Comparison of ENCODE assay signal across 10 mouse cellular contexts in the genomic region with DNA sequence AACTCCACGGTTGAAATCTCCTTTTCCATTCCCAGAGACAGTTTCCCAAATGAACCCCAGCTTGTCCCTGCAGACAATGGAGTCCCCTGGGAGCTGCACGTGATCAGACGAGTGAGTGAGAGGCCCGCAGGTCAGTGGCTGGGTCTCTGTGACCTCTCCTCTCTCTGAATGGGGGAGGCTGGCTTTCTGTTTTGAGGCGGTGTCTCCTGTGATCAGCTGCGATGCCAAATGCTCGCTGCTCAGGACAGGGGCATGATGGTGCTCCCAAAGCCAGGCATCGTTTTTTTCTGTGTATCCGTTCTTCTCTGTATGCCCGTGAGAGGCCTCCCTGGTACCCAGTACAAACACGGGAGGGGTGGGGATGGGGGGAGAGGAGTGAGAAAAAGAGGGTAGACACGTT.
DNase-seq lines count a peak whose midpoint lies in the region; ATAC-seq and TF ChIP-seq lines count a peak whose summit lies in the region.
"Had no signal": no experiment of that assay in that cellular context is flagged by ENCODE, and none has a peak within 500 bp of the region (broad histone marks: within the 10 kb centered on the region; RNA-seq: fewer than 3 reads in every experiment).

No protein-coding gene starts in this region.

- TF ChIP-seq EP300 in heart, postnatal 0 days (IDR thresholded peaks at IDR 0.05; ENCODE audit: low read depth), result no peak
- TF ChIP-seq EP300 in stomach, postnatal 0 days (optimal IDR thresholded peaks at IDR 0.05), result no peak

- H3K27ac ChIP-seq in heart, postnatal 0 days (ENCODE audit: low read depth), result no peak overlapping the region
- H3K27ac ChIP-seq in stomach, postnatal 0 days (replicated peaks), result no peak overlapping the region
- H3K27ac ChIP-seq: limb, embryonic 15.5 days had no signal

- DNase-seq in right cerebral cortex, postnatal 4 days, result peak; percentile 22
- no peak for DNase-seq in right cerebral cortex, adult 18-20 months
- DNase-seq in heart, postnatal 0 days (ENCODE audit: low spot score), result peak; percentile 38
- peak; percentile 53 to 64 for DNase-seq in kidney, postnatal 4 days
- peak; percentile 39 for DNase-seq in stomach, postnatal 0 days (ENCODE audit: low spot score)
- DNase-seq in right cerebral cortex, postnatal 14 days, result no peak
- DNase-seq in thymus, adult 18-20 months, result no peak

- TF ChIP-seq CTCF in heart, postnatal 0 days (IDR thresholded peaks at IDR 0.05; ENCODE audit: low read depth), result no peak
- no peak for TF ChIP-seq CTCF in stomach, postnatal 0 days (IDR thresholded peaks at IDR 0.05; ENCODE audit: low read depth)

- H3K36me3 ChIP-seq in heart, postnatal 0 days (replicated peaks; ENCODE audit: control insufficient read depth, insufficient read depth, low read length), result no peaks in the 10 kb centered on the region
- no peaks in the 10 kb centered on the region for H3K36me3 ChIP-seq in stomach, postnatal 0 days (ENCODE audit: control insufficient read depth, insufficient read depth, low read length)
- H3K36me3 ChIP-seq: limb, embryonic 15.5 days had no signal

- H3K4me1 ChIP-seq in heart, postnatal 0 days (ENCODE audit: control insufficient read depth, insufficient read depth), result 0 out of 2 replicates have a peak, but pooled peaks cover 4% of the 10 kb centered on the region
- H3K4me1 ChIP-seq in stomach, postnatal 0 days (replicated peaks; ENCODE audit: control insufficient read depth, insufficient read depth), result no peaks in the 10 kb centered on the region

- H3K4me2 ChIP-seq in heart, postnatal 0 days (ENCODE audit: low read depth, low read length), result 0 out of 2 replicates have a peak overlapping the region, but pooled peaks have one; percentile 17
- H3K4me2 ChIP-seq in stomach, postnatal 0 days (replicated peaks; ENCODE audit: low read depth), result no peak overlapping the region
- H3K4me2 ChIP-seq: limb, embryonic 15.5 days had no signal

- no peaks in the 10 kb centered on the region for H3K9me3 ChIP-seq in heart, postnatal 0 days (replicated peaks; ENCODE audit: control insufficient read depth, low read length)
- H3K9me3 ChIP-seq in stomach, postnatal 0 days (ENCODE audit: control insufficient read depth, low read length), result no peaks in the 10 kb centered on the region
- H3K9me3 ChIP-seq: limb, embryonic 15.5 days had no signal

- ATAC-seq in heart, postnatal 0 days (ENCODE audit: insufficient read depth, low read depth), result peak; percentile 60; the same call in 1 of the 2 replicates
- 0 out of 2 replicates have a peak, but pooled peaks have one; percentile 45 for ATAC-seq in stomach, postnatal 0 days (ENCODE audit: low FRiP score, low TSS enrichment)
- ATAC-seq in erythroblast, adult 5-6 weeks (replicated peaks; ENCODE audit: low FRiP score, poor library complexity, severe bottlenecking), result no peak
- ATAC-seq: Patski had no signal

- no peaks in the 10 kb centered on the region for H3K27me3 ChIP-seq in heart, postnatal 0 days (ENCODE audit: control insufficient read depth, insufficient read depth, low read length)
- H3K27me3 ChIP-seq in stomach, postnatal 0 days (ENCODE audit: control insufficient read depth, insufficient read depth, low read length), result no peaks in the 10 kb centered on the region
- H3K27me3 ChIP-seq: limb, embryonic 15.5 days; Patski had no signal

- H3K4me3 ChIP-seq in heart, postnatal 0 days (ENCODE audit: low read depth, low read length), result no peak overlapping the region
- H3K4me3 ChIP-seq in stomach, postnatal 0 days (ENCODE audit: low read depth, low read length), result no peak overlapping the region
- H3K4me3 ChIP-seq: limb, embryonic 15.5 days had no signal

- 25% methylated on average over 12 of the region's 12 CpGs for WGBS in heart, postnatal 0 days
- WGBS in stomach, postnatal 0 days, result 18% methylated on average over 12 of the region's 12 CpGs

- no peak overlapping the region for H3K9ac ChIP-seq in heart, postnatal 0 days (replicated peaks; ENCODE audit: low read depth, low read length)
- H3K9ac ChIP-seq in stomach, postnatal 0 days (ENCODE audit: low read length), result no peak overlapping the region
- H3K9ac ChIP-seq: limb, embryonic 15.5 days had no signal

Comparison
In these comparisons a context has a peak if more than half of its experiments do, and no peak if none do; other contexts are left out.
1. DNase-seq: peak in right cerebral cortex, postnatal 4 days (single experiment), heart, postnatal 0 days (single experiment), kidney, postnatal 4 days (2 of 2) and stomach, postnatal 0 days (single experiment); none in right cerebral cortex, adult 18-20 months (single experiment), right cerebral cortex, postnatal 14 days (single experiment) and thymus, adult 18-20 months (0 of 2).